Mouse (Mus musculus) monocyte, adult 2 months (primary cell): ENCODE results near the gene Htr1f.

Experiments used
- DNase-seq, 2 experiments: peaks; one replicate each; pipeline ENCODE4 v3.0.0; 2022; ENCODE audit warnings: low spot score in 2 of 2, low read depth in 1 of 2

Gene Htr1f

DNA sequence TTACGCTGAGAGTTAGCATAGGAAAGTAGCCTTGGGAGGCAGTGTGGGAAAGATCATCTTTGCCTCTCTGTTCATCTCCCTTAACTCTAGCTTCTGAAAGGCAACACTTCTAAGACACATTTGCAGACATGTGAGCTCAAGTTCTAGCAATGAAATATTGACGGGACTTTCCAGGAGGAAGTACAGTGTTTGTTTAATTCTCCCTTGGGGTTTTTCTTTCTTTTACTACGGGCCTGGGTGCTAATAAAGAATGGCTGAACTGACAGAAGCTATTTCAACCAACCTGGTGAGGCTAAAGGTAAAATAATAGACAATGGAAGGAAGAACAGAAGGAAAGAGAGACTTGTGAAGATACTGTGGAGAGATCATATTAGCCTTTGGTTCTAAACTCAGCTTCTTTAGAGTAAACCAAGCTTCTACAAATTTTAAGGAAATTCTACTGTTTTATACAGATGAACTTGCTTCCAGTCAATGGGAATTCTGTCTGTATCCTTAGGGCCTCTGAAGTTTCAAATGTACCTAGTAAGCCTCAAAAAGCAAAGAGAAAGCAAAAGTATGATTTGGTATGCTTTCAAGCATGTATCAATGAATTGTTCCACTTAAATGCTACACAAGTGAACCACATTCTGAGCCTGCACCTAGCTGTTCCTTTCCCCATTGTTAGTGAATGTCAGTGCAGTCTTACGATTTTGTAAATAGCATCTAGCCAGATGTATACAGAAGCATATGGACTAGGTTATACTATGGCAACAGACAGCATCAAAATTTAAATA lies 131.9 kb downstream of the Htr1f start:
- DNase-seq, result no peak

DNA sequence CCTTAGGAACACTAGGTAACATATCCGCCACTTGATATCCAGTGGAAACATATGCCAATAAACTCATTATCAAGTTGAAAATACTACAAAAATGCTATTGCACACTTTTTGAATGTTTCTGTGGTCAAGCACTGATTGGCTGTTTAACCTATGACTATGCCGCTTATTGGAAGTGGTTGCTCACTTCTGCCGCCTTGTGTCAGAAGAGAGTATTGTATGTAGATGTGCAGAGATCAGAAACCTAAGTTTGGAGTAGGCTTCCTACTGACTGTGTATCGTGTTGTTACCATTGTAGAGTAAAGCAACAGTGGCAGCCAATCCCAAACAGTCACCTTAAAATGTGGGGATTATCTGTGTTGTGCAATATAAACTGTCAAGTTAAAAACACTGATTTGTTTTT lies 144.0 kb downstream of the Htr1f start:
- no peak for DNase-seq

DNA sequence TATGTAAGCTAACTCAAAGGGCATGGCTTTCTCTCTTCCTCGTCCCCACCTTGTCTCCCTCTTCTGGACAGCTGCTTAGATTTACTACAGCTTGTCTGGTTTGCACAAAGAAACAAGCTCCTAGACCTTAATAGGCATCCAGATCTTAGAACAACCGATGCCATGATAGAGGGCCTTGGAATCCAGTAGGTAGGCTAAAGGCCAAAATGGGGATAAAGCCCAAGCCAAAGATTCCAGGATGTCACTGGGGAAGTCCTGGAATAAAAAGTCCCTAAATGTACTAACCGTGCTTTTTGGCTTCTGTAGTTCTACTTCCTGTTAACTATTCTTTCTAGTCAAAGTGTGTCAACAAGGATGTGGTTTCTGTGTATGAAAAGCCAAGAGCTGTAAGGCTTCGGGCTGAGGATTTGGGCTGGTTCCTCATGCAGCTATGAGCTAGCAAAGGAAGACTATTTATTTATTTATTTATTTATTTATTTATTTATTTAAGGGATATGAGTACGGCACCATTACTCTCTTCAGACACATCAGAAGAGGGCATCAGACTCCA lies 163.9 kb downstream of the Htr1f start:
- no peak for DNase-seq

DNA sequence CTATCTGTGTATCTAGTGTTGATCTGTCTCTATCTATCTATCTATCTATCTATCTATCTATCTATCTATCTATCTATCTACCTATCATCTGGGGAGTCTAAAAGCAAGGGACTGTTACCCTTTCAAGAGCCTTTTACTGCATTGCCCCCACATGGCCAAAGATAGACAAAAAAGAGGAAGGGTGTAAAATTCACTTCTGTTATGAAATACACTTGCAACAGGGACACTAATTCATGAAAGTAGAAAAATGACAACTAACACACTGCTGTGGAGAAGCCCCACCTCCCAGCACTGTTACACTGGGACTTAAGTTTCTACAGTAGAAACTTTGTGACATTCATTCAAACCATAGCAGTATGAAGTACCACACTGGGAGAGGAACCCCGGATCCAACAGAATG lies 170.9 kb downstream of the Htr1f start:
- no peak for DNase-seq

DNA sequence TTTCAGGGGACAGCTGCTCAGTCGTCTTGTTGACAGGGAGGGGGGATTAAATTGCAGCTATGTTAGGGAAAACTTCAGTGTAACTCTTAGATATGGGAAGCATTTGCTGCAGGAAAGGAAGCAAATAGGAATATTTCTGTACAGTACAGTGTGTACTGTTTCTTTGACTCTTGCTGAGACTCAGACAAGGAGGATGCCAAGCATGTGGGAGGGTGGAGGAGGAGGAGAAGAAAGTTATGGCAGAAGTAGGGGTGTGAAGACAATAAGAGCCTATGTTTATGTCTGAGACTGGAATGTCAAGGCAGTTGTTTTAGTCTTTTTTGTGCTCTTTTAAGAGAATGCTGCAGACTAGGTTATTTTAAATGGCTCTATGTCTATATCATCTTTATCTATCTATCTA lies 171.6 kb downstream of the Htr1f start:
- DNase-seq, result no peak

DNA sequence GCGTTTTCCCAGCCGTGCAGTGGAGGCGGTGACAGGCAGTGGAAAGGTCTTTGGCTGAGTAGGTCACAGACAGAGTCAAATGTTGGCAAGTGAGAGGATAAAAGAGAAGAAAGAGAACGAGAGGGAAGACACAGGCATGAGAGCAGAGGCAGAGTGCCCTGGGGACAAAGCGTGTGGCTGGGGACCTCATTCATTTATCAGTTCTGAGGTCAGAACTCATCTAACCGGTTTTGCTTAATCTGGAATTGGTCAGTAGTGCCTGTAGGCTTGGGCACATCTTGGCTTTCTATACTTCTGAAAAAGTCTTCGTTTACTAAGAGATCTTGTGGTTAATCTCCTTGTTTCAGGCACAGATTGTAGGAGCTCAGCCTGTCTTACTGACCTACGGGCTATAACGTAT lies 182.2 kb downstream of the Htr1f start:
- no peak for DNase-seq

DNA sequence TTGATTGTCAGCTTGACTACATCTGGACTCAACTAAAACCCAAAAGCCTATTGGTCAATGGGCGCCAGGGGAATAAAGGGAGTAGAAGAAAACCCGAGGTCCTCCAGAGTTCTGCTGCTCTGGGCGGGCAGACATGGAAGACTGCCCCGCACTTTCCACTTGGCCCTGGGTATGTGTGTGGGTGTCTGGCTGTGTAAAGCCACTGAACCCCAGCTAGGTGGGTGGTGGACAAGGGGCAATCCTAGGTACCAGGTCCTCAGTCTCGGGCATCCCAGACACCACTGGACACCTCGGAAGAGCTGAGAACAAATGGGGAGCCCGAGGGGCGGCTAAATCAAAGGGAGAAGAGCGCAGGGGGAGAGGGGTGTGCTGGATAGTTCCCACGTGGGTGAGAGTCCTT lies 196.9 kb downstream of the Htr1f start:
- no peak for DNase-seq

DNA sequence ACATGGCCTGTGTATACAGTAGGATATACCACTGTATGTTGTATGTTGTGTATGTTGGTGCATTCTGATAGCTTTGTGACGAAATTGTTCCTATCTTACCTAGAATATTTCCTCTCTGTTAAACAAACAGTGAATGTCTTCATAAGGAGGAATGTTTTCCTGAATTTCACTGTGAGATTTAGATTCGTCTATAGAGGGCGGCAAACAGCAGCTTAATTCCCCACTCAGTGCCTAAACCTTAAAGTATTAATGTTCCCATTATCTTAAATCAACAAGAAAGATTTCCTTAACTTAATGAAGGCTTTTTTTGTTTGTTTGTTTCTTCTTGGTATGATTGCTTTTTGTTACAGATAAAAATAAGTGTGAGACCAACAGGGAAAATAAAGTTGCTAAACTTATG lies 198.5 kb downstream of the Htr1f start:
- DNase-seq, result no peak

DNA sequence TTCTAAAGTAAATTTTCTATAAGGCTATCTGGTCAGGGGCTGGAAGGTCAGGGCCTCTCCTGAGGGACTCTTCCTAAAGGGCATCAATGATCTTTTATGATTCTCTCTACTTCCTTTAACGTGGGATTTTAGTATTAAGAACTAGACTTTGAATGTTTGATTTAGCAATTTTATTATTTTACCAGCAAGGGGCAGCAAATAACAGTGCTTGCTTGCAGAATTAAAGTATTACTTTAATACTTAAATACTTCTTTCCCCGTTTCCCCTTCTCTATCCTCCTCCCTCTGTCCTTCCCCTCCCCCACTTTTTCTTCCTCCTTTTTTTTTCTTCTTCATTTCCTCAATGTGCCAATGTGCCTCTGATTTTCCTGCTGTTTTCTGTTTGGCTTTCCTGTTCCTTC lies 202.3 kb downstream of the Htr1f start:
- DNase-seq, result no peak

DNA sequence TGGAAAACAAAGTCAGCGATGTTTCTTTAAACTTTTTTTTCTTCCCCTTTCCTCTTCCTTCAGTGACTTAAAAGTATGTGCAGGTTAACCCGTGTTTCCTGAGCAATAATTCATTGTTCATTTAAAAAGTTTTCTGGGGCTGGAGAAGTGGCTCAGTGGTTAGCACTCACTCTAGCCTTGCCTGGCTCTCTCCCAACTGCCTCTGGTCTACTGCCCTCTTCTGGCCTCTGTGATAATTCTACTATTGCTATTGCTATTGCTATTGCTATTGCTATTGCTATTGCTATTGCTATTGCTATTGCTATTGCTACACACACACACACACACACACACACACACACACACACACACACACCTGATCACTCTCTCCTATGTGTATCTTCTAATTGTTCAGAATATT lies 206.6 kb downstream of the Htr1f start:
- DNase-seq, result no peak

DNA sequence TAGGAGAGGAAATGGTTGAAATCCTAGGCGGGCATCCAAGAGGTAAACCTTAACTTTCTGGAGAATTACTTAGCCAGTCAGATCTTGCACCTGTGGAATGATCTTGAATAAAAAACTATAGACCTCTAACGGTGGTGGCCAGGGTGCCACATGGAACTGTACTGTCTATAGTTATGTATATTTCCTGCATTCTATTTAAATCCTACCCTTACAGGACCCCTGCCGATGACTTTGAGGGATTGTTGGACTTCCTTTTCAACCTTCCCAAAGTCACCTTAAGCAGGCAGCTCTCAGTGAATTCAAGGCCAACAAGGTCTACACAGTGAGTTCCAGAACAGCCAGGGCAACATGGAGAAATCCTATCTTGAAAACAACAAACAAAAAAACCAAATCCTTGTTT lies 216.2 kb downstream of the Htr1f start:
- no peak for DNase-seq

DNA sequence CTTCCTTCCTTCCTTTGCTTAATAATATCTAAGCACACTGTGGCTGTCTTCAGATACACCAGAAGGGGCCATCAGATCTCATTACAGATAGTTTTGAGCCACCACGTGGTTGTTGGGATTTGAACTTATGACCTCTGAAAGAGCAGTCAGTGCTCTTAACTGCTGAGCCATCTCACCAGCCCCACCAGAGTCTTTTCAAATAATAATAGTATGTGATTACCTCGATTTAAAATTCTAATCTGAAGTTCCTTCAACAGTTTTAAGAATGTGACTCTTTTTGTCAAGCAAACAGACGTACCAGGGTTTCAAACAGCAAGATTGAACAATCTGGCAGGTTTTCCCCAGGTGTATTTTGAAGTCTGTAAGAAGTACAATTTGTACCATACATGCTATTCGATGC lies 220.1 kb downstream of the Htr1f start:
- no peak for DNase-seq

DNA sequence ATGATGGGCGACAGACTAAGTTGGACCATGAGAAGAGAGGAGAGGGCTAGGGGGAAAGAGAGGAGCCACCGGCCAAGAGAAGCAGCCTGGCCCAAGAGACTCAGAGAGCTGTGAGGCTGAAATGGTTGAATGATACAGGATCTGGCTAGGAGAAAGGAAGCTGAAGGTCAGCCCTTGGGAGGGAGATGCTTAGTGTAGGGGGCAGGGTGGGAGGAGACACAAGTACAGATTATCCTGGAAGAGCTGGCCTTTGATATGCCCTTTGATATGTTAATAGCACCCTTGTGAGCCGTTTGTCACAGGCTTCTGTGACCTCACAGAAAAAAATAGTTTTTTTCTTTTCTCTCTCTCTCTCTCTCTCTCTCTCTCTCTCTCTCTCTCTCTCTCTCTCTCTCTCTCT lies 220.5 kb downstream of the Htr1f start:
- no peak for DNase-seq

DNA sequence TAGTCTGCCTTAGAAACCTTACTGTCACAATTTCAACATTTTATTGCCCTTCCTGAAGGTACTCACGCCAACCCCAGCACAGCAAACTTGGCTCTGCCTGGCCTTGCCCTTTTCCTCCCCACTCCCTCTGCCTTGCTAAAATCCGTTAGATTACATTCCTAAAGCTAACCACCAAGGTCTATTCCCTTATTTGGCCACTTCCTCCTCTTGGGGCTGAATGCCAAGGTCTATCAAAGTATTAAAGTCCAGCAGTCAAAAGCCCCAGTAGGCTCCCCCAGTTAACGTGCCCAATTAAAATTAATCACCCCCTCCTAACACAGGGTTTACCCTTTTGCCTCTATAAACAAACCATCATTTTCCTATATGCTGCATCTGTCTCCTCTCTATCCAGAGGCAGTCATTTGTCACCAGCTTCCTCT lies 221.2 kb downstream of the Htr1f start:
- no peak for DNase-seq

DNA sequence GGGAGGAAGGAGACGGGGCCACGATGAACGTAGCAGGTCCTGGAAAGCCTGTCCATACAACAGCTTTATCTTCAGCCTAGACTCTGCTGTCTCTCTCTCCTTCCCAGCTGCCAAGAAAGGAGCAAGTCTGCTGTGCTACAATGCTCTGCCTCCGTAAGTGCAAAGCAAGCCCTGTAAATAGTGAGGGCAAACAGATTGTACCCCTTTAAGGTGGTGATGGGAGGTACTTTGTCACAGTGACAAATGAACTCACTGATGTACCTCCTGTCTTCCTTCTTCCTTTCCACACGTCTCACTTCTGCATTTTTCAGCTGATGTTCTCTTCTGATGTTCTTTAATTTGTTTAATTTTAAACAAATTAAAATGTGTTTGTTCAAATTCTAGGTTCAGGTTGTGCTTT lies 221.8 kb downstream of the Htr1f start:
- no peak for DNase-seq

DNA sequence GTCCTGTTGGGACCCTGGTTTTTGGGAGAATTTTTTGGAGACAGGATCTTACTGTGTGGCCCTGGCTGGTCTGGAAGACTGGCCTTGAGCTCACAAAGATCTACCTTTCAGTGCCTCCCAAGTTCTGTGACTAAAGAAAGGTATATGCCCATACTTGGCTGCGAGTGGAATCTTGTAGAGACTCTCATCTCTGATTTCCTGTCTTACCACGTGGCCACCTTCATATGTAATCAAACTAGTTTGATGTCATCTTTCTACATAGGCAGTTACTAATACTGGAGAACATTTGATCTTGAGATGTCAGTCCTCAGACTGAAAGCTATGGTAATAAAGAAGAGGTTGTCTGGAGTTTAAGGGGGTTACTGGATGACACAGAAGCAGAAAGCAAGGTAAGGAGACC lies 224.2 kb downstream of the Htr1f start:
- DNase-seq, result no peak

DNA sequence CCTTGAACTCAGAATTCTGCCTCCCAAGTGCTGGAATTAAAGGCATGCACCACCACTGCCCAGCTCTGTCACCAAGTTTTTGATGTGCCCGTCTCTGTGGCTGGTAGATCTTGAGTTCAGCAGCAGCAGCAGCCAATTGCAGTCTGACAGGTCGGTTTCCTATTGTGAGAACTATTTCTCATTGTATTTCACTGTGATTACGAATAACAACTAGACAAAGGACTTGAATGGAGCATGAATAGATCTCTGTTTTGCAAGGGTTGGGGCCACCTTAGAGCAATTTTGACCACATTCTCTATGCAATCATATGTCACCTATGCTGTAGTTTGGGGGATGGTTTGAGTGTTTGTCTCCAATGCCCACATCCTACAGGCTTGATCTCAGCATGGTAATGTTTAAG lies 224.7 kb downstream of the Htr1f start:
- no peak for DNase-seq

DNA sequence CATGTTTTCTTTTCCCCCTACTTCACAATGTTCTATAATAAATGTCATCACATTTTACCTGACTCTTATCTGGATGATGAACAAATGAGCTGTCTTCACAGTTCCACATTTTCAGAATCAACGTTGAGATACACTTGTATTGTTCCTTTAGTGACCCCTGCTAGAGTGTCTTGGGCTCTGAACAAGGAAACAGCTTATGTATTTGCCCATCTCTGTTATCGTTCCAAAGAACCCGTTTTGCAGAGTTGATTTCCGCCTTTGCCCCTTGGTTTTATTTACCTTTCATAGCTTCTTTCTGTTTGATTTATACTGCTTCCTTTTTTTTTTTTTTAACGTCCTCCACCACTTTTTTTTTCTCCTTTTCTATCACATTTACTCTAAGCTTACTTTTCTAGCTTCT lies 225.9 kb downstream of the Htr1f start:
- no peak for DNase-seq

DNA sequence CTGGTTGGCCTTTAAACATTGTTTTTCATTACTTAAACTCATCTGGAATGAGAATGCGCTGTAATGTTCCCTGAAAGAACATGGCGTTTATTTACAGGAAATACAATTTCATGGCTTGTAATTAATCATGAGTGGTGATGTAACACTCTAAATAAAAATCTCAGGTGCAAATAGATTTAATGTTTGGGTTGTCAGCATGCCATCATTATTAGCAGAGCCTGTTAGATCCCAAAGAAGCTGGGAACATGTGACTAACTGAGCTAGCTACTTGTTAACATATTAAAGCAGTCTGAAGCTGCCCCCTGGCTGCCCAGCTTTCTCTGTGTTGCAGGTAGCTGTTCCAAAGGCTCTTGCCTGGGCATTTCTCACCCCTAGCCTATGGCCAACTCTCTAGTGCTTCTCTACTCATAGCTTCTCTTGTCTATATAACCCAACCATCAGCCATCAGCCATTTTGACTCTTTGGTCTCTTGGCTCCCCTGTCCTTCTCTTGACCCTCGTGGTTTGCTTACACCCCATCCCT lies 227.0 kb downstream of the Htr1f start:
- DNase-seq, result no peak

DNA sequence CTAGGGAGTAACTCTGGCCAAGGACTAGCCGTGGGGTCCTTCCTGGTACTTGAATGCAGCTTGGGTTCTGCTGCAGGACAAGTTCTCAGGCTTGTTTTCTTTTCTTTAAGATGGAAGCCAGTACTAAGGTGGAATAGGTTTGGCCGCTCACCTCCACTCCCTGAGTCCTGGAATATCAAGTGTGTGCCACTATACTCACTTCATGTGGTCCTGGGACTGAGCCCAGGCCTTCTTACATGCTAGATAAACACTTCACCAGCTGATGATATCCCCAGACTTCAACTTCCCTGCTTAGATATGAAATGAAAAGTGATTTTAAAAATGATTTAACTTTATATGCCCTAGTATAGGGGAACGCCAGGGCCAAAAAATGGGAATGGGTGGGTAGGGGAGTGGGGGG lies 228.3 kb downstream of the Htr1f start:
- DNase-seq, result no peak

DNA sequence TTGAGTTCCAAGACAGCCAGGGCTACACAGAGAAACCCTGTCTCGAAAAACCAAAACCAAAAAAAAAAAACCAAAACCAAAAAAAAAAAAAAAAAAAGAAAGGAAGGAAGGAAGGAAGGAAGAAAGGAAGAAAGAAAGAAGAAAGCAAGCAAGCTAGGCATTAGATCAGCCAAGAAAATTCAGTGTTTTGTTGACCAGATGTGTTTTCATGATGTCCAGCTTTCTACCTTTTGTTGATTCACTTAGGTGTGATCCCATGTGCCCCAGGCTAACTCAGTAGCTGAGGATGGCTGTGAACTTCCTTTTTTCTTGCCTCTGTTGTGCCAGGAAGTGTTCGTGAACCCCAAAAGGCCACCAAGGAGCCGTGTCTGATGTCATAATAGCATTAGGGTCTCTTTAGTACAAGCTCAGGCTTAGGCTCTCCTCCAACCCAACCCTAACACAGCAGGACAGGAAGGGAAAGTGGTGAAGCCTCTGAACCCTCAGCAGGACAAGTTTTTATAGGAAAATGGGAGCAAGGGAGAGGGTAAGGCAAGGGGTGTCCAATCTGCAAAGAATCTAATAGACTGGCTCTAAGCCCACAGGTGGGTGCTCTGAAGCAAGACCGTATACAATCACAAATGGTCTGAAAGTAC lies 228.9 kb downstream of the Htr1f start:
- no peak for DNase-seq

DNA sequence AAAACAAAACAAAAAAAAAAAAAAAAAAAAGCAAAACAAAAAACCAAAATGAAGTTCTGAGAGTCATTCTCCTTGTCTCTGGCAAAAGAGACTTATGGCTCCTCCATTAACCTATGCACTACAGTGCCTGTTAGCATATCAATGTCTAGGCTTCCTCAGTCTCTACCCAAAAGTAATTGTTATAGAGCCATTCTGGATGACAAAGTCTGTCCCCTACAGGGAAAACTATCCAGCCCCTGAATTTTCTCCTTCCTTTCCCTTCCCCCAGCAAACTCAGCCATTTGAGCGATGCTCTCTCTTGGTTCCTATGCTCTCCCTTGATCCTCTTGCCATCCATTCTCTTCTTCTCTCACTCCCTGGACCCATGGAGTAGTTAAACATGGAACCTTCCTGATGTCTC lies 229.8 kb downstream of the Htr1f start:
- no peak for DNase-seq

DNA sequence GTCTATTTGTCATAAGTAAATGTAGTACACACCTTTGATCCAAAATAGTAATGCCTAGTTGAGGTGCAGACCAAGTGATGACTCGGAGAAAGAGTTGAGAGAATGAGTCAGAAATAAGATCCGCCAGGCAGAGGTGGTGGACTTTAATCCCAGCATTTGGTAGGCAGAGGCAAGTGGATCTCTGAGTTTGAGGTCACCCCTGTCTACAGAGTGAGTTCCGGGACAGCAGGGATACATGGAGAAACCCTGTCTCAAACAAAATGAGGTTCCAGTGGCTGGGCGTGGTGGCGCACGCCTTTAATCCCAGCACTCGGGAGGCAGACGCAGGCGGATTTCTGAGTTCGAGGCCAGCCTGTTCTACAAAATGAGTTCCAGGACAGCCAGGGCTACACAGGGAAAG lies 230.3 kb downstream of the Htr1f start:
- DNase-seq, result no peak
